Mouse (Mus musculus) thymus, adult 2 months (tissue): Measurements from ENCODE around the gene Hoxc4. TPM values are rescaled to one million over a fixed set of nuclear protein-coding genes. Genes with fewer than 3 reads are reported as not detected.

ENCODE experiments used
- DNase-seq: peaks from one replicate; pipeline ENCODE4 v3.0.0; 2021
- H3K27ac ChIP-seq: fragments of 200-500 bp; 2 replicates; pipeline ENCODE4 v1.5.1; 2012; ENCODE audit warnings: low read length, control low read depth; ENCODE audit not compliant: control insufficient read depth, insufficient read depth
- H3K27me3 ChIP-seq: fragments of 200-500 bp; 2 replicates; pipeline ENCODE4 v1.6.1; 2012; ENCODE audit warnings: mild to moderate bottlenecking, low read length, moderate library complexity, mixed read lengths; ENCODE audit not compliant: control insufficient read depth, insufficient read depth
- H3K36me3 ChIP-seq: fragments of 200-500 bp; 2 replicates; pipeline ENCODE4 v1.6.1; 2012; ENCODE audit warnings: mild to moderate bottlenecking, low read length, moderate library complexity; ENCODE audit not compliant: control insufficient read depth, insufficient read depth
- H3K4me1 ChIP-seq: fragments of 200-500 bp; replicated peaks from 2 replicates; pipeline ENCODE4 v1.6.1; 2012; ENCODE audit warnings: low read length; ENCODE audit not compliant: control insufficient read depth, insufficient read depth
- H3K4me3 ChIP-seq: fragments of 200-500 bp; 2 replicates; pipeline ENCODE4 v1.5.1; 2012; ENCODE audit warnings: mild to moderate bottlenecking, low read length, control low read depth, moderate library complexity; ENCODE audit not compliant: control insufficient read depth, insufficient read depth
- CTCF ChIP-seq: fragments of 200-500 bp; IDR thresholded peaks from 2 replicates; pipeline ENCODE4 v1.5.1; 2012; ENCODE audit warnings: mild to moderate bottlenecking, control low read depth, low read length, moderate library complexity, borderline replicate concordance; ENCODE audit not compliant: control insufficient read depth, poor library complexity, insufficient read depth; ENCODE audit errors: extremely low read depth
- POLR2A ChIP-seq: fragments of 200-500 bp; IDR thresholded peaks from 2 replicates; pipeline ENCODE4 v1.6.1; 2012; ENCODE audit warnings: mild to moderate bottlenecking, low read length, control low read depth, moderate library complexity; ENCODE audit not compliant: control insufficient read depth, poor library complexity, insufficient read depth; ENCODE audit errors: extremely low read depth
- WGBS: fragments of 180-500 bp; shearing (Covaris S2); methylation state at CpG from one replicate; pipeline ENCODE4 v1.1.7; 2018; 5-methylcytosine and 5-hydroxymethylcytosine counted together
- polyA plus RNA-seq: library from polyadenylated mRNA; depleted of rRNA; stranded (reverse); fragments of >200 nt; gene quantifications from 2 replicates; pipeline ENCODE4 v1.2.3, GENCODE M21; 2012

The Hoxc4 gene
- polyA plus RNA-seq, 1 experiment, result 0.22 TPM

- TF ChIP-seq POLR2A (no peak), CTCF (no peak)
- Histone ChIP-seq H3K4me3 (no peak overlapping the region), H3K27ac (no peak overlapping the region), H3K27me3 (peaks cover 19% of the 10 kb centered on the region), H3K4me1 (no peaks in the 10 kb centered on the region), H3K36me3 (no peaks in the 10 kb centered on the region)
- WGBS, result 6% methylated on average over 36 of the region's 36 CpGs
- DNase-seq, result no peak
Observed at GRCm38 (mm10) chr15:103060341-103061130, 41.8 kb downstream of the Hoxc4 start.

DNA sequence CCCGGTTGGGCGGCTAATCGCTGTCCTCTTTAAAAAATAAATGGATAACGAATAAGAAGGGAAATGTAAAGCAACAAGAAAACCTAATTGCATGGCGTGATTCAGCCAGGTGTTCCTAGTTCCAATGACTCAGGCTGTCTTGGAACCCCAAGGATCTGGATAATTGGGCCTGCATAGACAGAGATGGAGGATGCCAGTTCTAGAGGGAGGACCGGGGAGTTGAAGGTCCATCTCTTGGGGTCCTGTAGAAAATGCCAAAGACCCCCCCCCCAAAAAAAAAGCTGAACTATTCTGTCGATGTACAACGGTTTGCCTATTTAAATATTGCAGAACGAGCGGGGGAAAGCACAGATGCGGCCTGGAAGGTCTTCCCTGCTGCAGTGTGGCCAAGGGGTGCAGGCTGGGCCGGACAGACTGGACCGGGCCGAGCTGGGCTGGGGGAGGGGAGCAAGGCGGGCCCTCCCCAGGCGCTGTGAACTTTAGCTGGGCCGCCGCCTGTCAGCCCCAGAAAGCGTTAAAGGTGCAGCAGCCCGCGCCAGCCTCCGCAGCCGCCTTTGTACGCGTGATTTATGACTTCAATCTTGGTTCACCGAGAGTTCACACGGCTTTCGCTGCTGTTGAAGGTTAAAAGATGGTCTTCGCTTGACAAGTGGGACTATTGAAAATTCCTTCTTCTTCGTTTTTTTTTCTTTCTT lies 42.5 kb downstream of the Hoxc4 start:
- Histone ChIP-seq H3K4me1 (no peaks in the 10 kb centered on the region), H3K27ac (no peak overlapping the region), H3K27me3 (peaks cover 19% of the 10 kb centered on the region), H3K4me3 (no peak overlapping the region), H3K36me3 (no peaks in the 10 kb centered on the region)
- no peak for TF ChIP-seq CTCF
- TF ChIP-seq POLR2A, result no peak
- DNase-seq, result no peak
- 3% methylated on average over 30 of the region's 30 CpGs for WGBS

DNA sequence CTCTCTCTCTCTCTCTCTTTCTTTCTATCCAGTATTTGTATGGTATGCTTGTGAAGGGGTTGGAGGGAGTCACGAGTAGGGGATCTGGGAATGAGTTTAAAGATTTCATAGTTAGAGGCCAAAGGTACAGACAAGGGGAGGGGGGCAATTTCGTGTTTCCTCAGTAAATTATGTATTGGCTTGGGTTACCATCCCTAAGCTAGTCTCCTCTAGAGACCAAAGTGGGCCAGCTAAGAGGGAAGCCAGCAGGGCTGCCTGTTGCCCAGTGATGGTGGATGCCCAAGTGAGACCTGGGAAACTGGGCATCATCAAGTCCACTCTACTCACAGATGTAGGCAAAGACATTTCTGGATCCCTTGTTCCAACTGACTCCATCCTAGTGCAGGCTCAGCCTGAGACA lies 43.3 kb downstream of the Hoxc4 start:
- Histone ChIP-seq H3K27me3 (peaks cover 19% of the 10 kb centered on the region), H3K4me3 (no peak overlapping the region), H3K36me3 (no peaks in the 10 kb centered on the region), H3K27ac (no peak overlapping the region), H3K4me1 (no peaks in the 10 kb centered on the region)
- no peak for DNase-seq
- 14% methylated on average over 2 of the region's 2 CpGs for WGBS
- no peak for TF ChIP-seq CTCF
- TF ChIP-seq POLR2A, result no peak

DNA sequence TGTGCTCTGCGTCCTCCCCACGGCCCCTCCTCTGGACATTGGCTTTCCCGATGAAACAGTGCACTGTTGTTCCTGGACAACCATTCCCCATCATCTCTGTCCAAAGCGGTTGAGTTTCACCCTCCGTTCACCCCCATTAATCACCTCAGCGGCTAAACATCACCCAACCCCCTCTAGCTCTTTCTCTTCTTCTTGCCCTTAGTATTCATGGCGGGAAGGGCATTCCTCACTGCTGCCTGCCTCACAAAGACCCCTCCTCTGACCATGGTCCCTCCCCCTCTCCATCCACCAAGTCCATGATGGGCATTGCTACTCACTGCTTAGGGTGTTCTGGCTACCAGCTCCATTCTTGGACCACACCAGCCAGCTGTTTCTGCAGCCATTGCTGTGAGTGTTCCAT lies 46.9 kb downstream of the Hoxc4 start:
- no peak overlapping the region for H3K27ac ChIP-seq
- TF ChIP-seq POLR2A (no peak), CTCF (no peak)
- no peaks in the 10 kb centered on the region for H3K36me3 ChIP-seq
- no peaks in the 10 kb centered on the region for H3K4me1 ChIP-seq
- peaks cover 7% of the 10 kb centered on the region for H3K27me3 ChIP-seq
- no peak for DNase-seq
- 70% methylated on average over 7 of the region's 7 CpGs for WGBS
- H3K4me3 ChIP-seq, result no peak overlapping the region

GRCm38 (mm10) chr15:103067701-103068100 lies 49.0 kb downstream of the Hoxc4 start:
- TF ChIP-seq POLR2A (no peak), CTCF (no peak)
- peaks cover 2% of the 10 kb centered on the region; the same call in 1 of the 2 replicates for H3K27me3 ChIP-seq
- 78% methylated on average over 4 of the region's 4 CpGs for WGBS

DNA sequence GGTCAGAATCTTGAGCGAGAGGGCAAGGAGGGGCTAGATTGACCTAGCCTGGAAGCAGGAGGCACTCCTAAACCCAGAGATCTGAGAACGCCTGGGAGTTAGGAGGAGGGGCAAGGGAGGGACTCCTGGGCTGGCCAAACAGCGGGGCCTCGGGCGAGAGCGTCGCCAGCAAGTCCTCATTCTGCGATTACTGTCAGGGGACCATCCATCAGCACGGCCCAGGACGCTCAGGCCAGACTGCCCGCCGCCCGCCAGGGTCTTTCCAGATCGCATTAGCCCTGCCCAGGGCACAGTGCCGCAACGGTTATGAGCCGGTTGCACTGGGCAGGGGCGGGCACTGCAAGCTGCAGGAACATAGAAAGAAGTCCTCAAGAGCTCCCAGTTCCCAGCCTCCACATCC lies 50.4 kb downstream of the Hoxc4 start:
- peaks cover 2% of the 10 kb centered on the region; the same call in 1 of the 2 replicates for H3K27me3 ChIP-seq
- WGBS, result 8% methylated on average over 18 of the region's 18 CpGs
- DNase-seq, result no peak
- H3K36me3 ChIP-seq, result no peaks in the 10 kb centered on the region
- TF ChIP-seq POLR2A (no peak), CTCF (no peak)
- no peak overlapping the region for H3K27ac ChIP-seq
- no peaks in the 10 kb centered on the region for H3K4me1 ChIP-seq
- no peak overlapping the region for H3K4me3 ChIP-seq

More at GRCm38 (mm10) chr15:103067701-103068100, 49.0 kb downstream of the Hoxc4 start:
- H3K4me3 ChIP-seq, result no peak overlapping the region
- no peak overlapping the region for H3K27ac ChIP-seq
- no peak for DNase-seq
- no peaks in the 10 kb centered on the region for H3K4me1 ChIP-seq
- no peaks in the 10 kb centered on the region for H3K36me3 ChIP-seq

DNA sequence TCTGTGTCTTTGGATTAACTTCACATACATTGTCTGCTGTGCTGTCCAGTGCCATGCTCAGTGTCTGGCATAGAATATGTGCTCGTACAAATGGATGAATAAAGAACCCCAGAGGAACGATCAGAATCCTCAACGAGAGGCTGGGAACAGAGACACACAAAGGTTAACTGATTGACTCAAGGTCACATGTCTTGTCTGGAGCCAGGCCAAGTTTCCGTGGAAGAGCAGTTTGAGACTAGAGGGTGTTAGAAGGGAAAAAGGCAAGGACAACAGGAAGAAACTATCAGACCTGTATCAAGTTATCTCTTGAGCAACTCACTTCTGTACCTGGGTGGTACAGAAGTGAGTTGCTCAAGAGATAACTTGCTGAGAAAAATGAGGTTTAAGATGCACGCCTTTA lies 52.5 kb downstream of the Hoxc4 start:
- DNase-seq, result no peak
- Histone ChIP-seq H3K36me3 (no peaks in the 10 kb centered on the region), H3K4me3 (no peak overlapping the region), H3K27ac (no peak overlapping the region), H3K27me3 (peaks cover 2% of the 10 kb centered on the region; the same call in 1 of the 2 replicates), H3K4me1 (no peaks in the 10 kb centered on the region)
- 80% methylated on average over 5 of the region's 5 CpGs for WGBS
- TF ChIP-seq POLR2A, result no peak
- TF ChIP-seq CTCF, result no peak
